Mouse (Mus musculus) gastrocnemius, postnatal 36 days (tissue): ENCODE results near the gene Arl3. TPM values are rescaled to one million over a fixed set of nuclear protein-coding genes. Genes with fewer than 3 reads are reported as not detected.

Experiments
- DNase-seq, 2 experiments: peaks; one replicate each; pipeline ENCODE4 v3.0.0; 2022
- intact Hi-C: fragments of 180-260 bp; cut with DNase I; formaldehyde crosslinking; loops from one replicate; pipeline ENCODE4 v1.15.1; 2025
- total RNA-seq, 2 experiments: library from RNA; stranded (reverse); gene quantifications; 2 replicates each; pipeline ENCODE4 v1.2.3; 2021

Arl3 gene
- total RNA-seq, 2 experiments from 2014 or later: 44.6 to 60.8 TPM

DNA sequence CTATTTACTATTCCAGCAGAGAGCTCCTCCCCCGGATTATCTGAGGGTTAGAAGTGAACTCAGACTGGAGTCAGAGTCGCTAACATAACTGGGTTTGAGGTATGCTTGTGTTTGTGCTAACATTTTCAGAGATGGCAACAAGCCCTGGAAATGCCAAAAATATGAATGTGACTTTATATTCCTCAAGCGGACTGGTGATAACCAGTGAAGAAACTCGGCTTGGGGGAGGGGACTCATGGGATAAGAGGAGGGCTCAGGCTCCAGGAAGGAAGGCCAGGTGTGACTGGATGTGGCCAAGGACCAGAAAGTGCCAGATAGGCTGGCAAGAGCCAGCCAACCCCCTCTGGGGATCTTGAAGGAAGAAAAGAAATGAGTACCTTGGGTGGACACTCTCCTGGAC is 91.2 kb downstream of the Arl3 start:
- no peak for DNase-seq
- intact Hi-C loops: no loop called here

DNA sequence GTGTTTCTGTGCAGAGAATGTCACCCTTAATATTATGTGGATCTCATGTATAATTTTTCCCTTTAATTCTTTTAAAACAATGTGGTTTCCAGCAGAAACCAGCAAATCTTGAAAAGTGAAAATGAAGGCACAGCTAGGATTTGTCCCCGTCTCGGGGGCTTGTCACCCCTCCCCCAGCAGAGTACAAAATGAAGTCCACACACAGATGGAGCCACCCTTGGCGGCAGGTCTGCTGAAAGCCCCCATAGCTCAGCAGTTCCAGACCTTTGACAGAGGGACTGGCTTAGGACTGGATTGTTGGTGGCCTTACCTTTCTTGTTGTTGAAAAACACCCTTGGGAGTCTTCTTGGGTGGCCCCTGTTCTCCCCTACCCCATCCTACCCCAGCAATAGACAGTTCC is 91.6 kb downstream of the Arl3 start:
- intact Hi-C loops: no loop called here
- DNase-seq: no peak

Other genes with a start within 250 kb of the Arl3 start
- gene Psd, start 246.0 kb downstream of the Arl3 start, total RNA-seq: under 1 TPM; 0.51 to 0.62 TPM
- 1 to 10 TPM; 2.7 to 2.9 TPM for gene Fbxl15, start 245.0 kb downstream of the Arl3 start, total RNA-seq
- gene Cuedc2, start 234.5 kb downstream of the Arl3 start, total RNA-seq: 10 to 100 TPM; 55.9 to 56.4 TPM
- 1 to 10 TPM in 1 of 2 experiments, under 1 TPM in 1; 0.79 to 1.1 TPM for gene Mfsd13a, start 232.1 kb downstream of the Arl3 start, total RNA-seq
- under 1 TPM; 0.25 to 0.38 TPM for gene 2310034G01Rik, start 222.9 kb downstream of the Arl3 start, total RNA-seq
- 10 to 100 TPM; 49.4 to 51.8 TPM for gene Actr1a, start 177.4 kb downstream of the Arl3 start, total RNA-seq
- 1 to 10 TPM; 4.6 to 5.1 TPM for gene Sufu, start 176.3 kb downstream of the Arl3 start, total RNA-seq
- 10 to 100 TPM; 19.0 to 19.2 TPM for gene Trim8, start 71.5 kb downstream of the Arl3 start, total RNA-seq
- gene Sfxn2, start 167 bp upstream of the Arl3 start, total RNA-seq: 1 to 10 TPM; 2.7 to 4.1 TPM
- 10 to 100 TPM; 56.2 to 66.2 TPM for gene Wbp1l, start 25.9 kb upstream of the Arl3 start, total RNA-seq
- not detected for gene Cyp17a1, start 100.0 kb upstream of the Arl3 start, total RNA-seq
- 10 to 100 TPM; 11.9 to 12.9 TPM for gene Borcs7, start 116.7 kb upstream of the Arl3 start, total RNA-seq
- 10 to 100 TPM; 79.6 to 84.9 TPM for gene As3mt, start 134.3 kb upstream of the Arl3 start, total RNA-seq
- 1 to 10 TPM; 2.4 to 3.3 TPM for gene Cnnm2, start 188.4 kb upstream of the Arl3 start, total RNA-seq